Mouse (Mus musculus) liver, embryonic 11.5 days (tissue): ENCODE data around the gene Mpg. TPM values are rescaled to one million over a fixed set of nuclear protein-coding genes. Genes with fewer than 3 reads are reported as not detected.

ENCODE experiments used
- ATAC-seq: fragments of 200-750 bp; cut with Nextera tagmentation; replicated peaks from 2 replicates; pipeline ENCODE4 v1.8.0; 2017; ENCODE audit warnings: moderate number of reproducible peaks, mild to moderate bottlenecking, moderate TSS enrichment, moderate library complexity; ENCODE audit not compliant: low FRiP score
- DNase-seq: peaks from one replicate; pipeline ENCODE4 v3.0.0-alpha.2; 2017; ENCODE audit warnings: low spot score
- H3K27ac ChIP-seq: fragments of 300-500 bp; sonication (generic); 2 replicates; pipeline ENCODE4 v1.5.1; 2014; ENCODE audit warnings: mild to moderate bottlenecking, low read depth, low read length, control low read depth
- H3K27me3 ChIP-seq: fragments of 300-500 bp; sonication (generic); replicated peaks from 2 replicates; pipeline ENCODE4 v1.6.1; 2014; ENCODE audit warnings: low read length, mixed read lengths; ENCODE audit not compliant: control insufficient read depth, insufficient read depth
- H3K36me3 ChIP-seq: fragments of 300-500 bp; sonication (generic); 2 replicates; pipeline ENCODE4 v1.6.1; 2014; ENCODE audit warnings: mild to moderate bottlenecking, low read length, moderate library complexity, mixed read lengths; ENCODE audit not compliant: control insufficient read depth, insufficient read depth
- H3K4me1 ChIP-seq: fragments of 300-500 bp; sonication (generic); replicated peaks from 2 replicates; pipeline ENCODE4 v1.6.1; 2014; ENCODE audit warnings: low read length, mixed read lengths; ENCODE audit not compliant: control insufficient read depth, insufficient read depth
- H3K4me2 ChIP-seq: fragments of 300-500 bp; sonication (generic); 2 replicates; pipeline ENCODE4 v1.6.1; 2014; ENCODE audit warnings: mild to moderate bottlenecking, control low read depth, moderate library complexity
- H3K4me3 ChIP-seq: fragments of 300-500 bp; sonication (generic); 2 replicates; pipeline ENCODE4 v1.5.1; 2014; ENCODE audit warnings: low read depth, low read length, control low read depth
- H3K9ac ChIP-seq: fragments of 300-500 bp; sonication (generic); 2 replicates; pipeline ENCODE4 v1.6.1; 2014; ENCODE audit warnings: low read depth, low read length, control low read depth
- H3K9me3 ChIP-seq: fragments of 300-500 bp; sonication (generic); 2 replicates; pipeline ENCODE4 v1.6.1; 2016; ENCODE audit warnings: low read length, inconsistent platforms, mixed read lengths; ENCODE audit not compliant: control insufficient read depth
- WGBS: fragments of 180-500 bp; shearing (Covaris S2); extraction: QIAGEN DNeasy Blood & Tissue Kit; methylation state at CpG from one replicate; pipeline ENCODE4 v1.1.7; 2014; 5-methylcytosine and 5-hydroxymethylcytosine counted together
- polyA plus RNA-seq: library from polyadenylated mRNA; unstranded; fragments of >200 nt; fragmentation: Nextera tagmentation; extraction: Ambion mirVana; gene quantifications from 2 replicates; pipeline ENCODE4 v1.2.1, GENCODE M21; 2014

Gene Mpg
- polyA plus RNA-seq, 1 experiment from 2014 or later = 30.8 TPM

DNA sequence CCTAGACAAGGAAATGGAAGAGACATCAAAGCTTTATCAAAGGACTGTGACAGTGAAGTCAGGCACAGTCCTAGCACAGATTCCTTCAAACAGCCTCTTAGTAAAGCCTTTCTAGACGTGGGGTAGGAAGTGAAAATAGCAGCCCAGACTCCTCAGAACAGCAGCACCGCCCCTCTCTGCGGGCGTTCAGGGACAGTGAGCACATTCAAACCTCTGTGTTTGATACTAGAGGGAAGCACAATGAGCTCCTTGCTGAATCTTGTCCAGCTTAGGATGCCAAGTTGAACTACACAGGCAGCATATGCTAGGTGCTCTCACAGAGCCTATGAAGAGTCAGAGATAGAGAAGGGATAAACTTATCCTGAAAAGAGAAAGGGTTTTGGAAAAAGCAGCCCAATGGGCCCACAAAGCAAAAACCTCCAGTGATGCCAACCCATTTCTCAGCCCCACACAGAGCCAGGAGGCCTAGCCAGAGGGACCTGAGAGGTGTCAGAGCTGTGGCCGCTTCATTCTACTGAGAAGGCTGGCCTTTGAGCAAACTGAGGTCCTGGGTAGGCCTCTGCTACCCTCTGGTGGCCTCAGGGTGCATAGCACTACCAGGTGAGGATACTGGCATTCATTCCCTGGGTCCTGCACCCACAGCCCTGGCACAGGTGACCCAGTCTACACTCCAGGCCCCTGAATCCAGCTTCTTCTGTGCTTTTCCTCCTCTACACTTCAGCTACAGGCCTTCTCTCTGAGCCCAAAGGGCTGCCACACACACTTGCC lies 12.0 kb downstream of the Mpg start:
- H3K27ac ChIP-seq = no peak overlapping the region
- no peak overlapping the region for H3K4me2 ChIP-seq
- ATAC-seq (peak; percentile 42; the same call in 1 of the 2 replicates), DNase-seq (no peak)
- H3K9me3 ChIP-seq = no peaks in the 10 kb centered on the region
- no peaks in the 10 kb centered on the region for H3K27me3 ChIP-seq
- peaks cover 14% of the 10 kb centered on the region for H3K36me3 ChIP-seq
- H3K4me1 ChIP-seq = peaks cover 12% of the 10 kb centered on the region
- no peak overlapping the region for H3K4me3 ChIP-seq
- WGBS = 77% methylated on average over 5 of the region's 5 CpGs
- H3K9ac ChIP-seq = no peak overlapping the region

DNA sequence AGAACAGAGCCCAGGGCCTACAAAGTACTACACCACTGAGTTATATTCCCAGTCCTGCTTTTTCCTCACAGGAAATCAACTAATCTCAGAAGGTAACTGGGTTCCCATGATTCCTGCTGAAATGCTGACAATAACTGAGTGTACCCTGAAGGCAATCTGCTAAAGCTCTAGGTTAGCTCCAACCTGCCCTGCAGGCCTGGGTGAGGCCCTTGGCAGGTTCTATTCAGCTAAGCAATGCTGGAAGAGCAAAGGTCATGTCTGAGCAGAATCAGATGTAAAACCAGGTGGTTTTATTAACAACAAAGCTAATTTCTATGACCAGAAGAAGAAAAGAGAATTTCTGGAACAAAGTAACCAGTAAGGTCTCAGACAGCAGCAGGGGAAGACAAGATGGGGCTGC lies 15.1 kb downstream of the Mpg start:
- H3K9ac ChIP-seq = no peak overlapping the region
- no peaks in the 10 kb centered on the region for H3K27me3 ChIP-seq
- peaks cover 4% of the 10 kb centered on the region for H3K36me3 ChIP-seq
- no peak overlapping the region for H3K4me3 ChIP-seq
- ATAC-seq (no peak), DNase-seq (no peak)
- H3K4me2 ChIP-seq = no peak overlapping the region
- peak overlapping the region; percentile 97 for H3K27ac ChIP-seq
- no peaks in the 10 kb centered on the region for H3K9me3 ChIP-seq
- peaks cover 35% of the 10 kb centered on the region for H3K4me1 ChIP-seq

DNA sequence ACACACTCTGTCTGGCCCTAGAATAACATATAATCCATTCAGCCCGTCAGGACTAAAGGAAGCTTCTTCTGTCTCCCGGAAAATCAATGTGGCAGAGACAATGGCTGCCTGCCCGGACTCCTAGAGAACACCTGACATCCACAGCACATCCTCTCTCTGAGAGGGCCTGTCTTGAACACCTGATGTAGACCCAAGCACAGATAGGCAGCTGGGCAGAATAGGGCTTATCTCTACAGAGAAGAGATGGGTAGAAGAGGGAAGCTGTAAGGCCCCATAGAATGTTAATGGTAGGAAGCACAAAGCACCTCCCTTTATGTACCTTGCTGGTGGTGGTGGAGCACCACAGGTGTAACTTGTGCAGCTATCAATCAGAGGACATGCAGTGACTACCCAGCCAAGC lies 15.9 kb downstream of the Mpg start:
- Histone ChIP-seq H3K27me3 (no peaks in the 10 kb centered on the region), H3K27ac (peak overlapping the region; percentile 97), H3K4me2 (no peak overlapping the region), H3K4me3 (no peak overlapping the region), H3K4me1 (peaks cover 42% of the 10 kb centered on the region), H3K36me3 (peaks cover 3% of the 10 kb centered on the region), H3K9ac (peak overlapping the region; percentile 23; the same call in 1 of the 2 replicates), H3K9me3 (no peaks in the 10 kb centered on the region)
- peak; percentile 53 for ATAC-seq
- WGBS = 86% methylated on average over 3 of the region's 3 CpGs
- DNase-seq = no peak

DNA sequence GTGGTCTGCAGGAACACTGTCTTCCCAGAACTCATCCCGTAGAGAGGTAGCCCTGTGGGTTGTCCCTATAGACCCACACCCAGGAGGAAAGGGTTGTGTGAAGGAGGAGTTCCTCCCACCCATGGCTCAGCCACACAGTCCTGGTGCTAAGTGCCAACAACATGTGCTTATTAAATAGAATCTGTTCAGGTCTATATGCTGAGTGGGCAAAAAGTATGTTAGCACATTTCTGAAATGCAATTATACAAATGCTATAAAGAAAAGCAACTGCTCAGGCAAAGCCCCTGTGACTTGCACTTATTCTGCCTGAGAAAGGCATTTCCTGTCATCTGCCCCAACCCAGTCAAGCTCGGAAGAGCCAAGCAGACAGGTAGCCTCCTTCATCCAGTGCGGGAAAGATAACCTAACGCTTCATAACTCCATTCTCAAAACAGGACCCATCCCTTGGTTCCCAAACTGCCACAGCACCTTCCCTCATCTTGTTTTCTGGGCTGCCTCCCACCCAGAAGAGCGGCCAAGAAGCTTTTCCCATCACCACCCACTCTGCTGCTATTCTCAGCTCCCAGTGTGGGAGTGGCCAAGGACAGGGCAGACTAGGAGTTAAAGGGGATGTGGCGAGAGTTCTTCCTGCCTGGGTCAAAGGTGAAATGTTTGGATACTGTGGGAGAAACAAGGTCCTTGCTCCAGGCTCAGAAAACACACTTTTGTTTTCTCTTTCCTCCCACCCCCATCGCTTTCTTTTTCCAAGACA lies 17.1 kb downstream of the Mpg start:
- 69% methylated on average over 7 of the region's 7 CpGs for WGBS
- H3K4me1 ChIP-seq = peaks cover 42% of the 10 kb centered on the region
- H3K9me3 ChIP-seq = no peaks in the 10 kb centered on the region
- no peak overlapping the region for H3K4me2 ChIP-seq
- no peaks in the 10 kb centered on the region for H3K27me3 ChIP-seq
- DNase-seq (no peak), ATAC-seq (no peak)
- H3K4me3 ChIP-seq = no peak overlapping the region
- H3K36me3 ChIP-seq = peaks cover 3% of the 10 kb centered on the region
- H3K9ac ChIP-seq = peak overlapping the region; percentile 15; the same call in 1 of the 2 replicates
- H3K27ac ChIP-seq = peak overlapping the region; percentile 97

DNA sequence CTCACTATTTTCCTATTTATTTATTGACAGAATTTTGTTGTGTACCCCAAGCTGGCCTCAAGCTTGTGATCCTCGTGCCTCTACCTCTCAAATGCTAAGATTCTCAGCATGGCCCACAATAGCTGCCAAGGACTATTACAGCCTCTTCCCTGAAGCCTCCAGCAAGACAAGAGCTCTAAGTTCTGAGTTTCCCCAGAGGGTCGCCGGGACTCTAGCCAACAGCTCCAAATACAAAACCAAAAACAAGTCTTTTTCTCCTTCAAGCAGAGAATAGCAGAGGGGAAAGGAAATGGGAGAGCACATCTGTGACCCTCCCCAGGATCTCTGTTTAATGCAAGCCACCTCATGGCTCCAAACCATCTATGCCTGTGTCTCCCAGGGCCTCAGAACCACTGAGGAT lies 17.8 kb downstream of the Mpg start:
- Histone ChIP-seq H3K36me3 (peaks cover 3% of the 10 kb centered on the region), H3K9ac (peak overlapping the region; percentile 67), H3K9me3 (no peaks in the 10 kb centered on the region), H3K27me3 (no peaks in the 10 kb centered on the region), H3K4me2 (no peak overlapping the region), H3K4me1 (peaks cover 42% of the 10 kb centered on the region), H3K4me3 (no peak overlapping the region), H3K27ac (peak overlapping the region; percentile 97)
- no peak for ATAC-seq
- DNase-seq = no peak
- 77% methylated on average over 3 of the region's 3 CpGs for WGBS

DNA sequence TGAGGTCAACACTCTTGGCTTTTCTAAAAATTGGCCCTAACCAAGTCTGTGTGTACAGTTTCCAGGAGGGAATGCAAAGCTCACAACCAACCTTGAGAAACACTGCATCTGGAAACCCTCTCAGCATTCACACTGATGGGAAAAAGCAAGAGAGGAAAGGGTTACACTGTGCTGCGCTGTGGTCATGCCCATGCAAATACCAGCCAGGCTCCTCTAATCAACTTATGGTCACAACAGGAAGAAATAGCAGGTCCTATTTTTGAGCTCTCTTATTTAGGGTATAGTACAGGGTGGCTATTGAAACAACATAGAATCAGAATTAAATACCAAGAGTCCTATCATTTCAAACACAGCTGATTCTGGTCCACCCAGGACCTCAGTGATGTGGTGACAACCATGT lies 18.3 kb downstream of the Mpg start:
- H3K4me2 ChIP-seq = peak overlapping the region; percentile 55
- peak overlapping the region; percentile 97 for H3K27ac ChIP-seq
- ATAC-seq (no peak), DNase-seq (no peak)
- peaks cover 42% of the 10 kb centered on the region for H3K4me1 ChIP-seq
- H3K4me3 ChIP-seq = no peak overlapping the region
- H3K36me3 ChIP-seq = peaks cover 7% of the 10 kb centered on the region
- WGBS = 83% methylated on average over 1 of the region's 1 CpGs
- no peaks in the 10 kb centered on the region for H3K9me3 ChIP-seq
- no peaks in the 10 kb centered on the region for H3K27me3 ChIP-seq
- H3K9ac ChIP-seq = peak overlapping the region; percentile 67

DNA sequence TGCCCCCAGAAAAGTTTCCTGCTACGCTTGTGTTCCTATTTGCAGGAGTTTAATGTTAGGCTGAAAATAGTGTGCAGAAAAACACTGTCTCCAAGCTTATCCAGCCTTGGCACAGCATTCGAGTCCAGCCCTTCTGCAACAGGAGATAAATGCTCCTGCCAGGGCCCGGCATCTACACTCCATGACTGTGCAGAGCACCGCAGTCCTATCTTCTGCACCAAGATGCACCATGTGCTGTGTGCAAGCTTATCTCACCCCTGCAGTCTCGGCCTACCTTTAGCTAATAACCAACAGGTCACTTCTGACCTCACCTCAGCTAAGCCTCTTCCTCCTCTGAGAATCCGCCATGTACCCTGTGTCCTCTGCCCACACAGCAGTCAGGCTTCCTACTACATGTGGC lies 19.3 kb downstream of the Mpg start:
- Histone ChIP-seq H3K9me3 (no peaks in the 10 kb centered on the region), H3K27ac (peak overlapping the region; percentile 97), H3K36me3 (peaks cover 9% of the 10 kb centered on the region), H3K4me1 (peaks cover 51% of the 10 kb centered on the region), H3K9ac (peak overlapping the region; percentile 67), H3K4me3 (0 out of 2 replicates have a peak overlapping the region, but pooled peaks have one; percentile 1), H3K4me2 (peak overlapping the region; percentile 55), H3K27me3 (no peaks in the 10 kb centered on the region)
- ATAC-seq = peak; percentile 97
- DNase-seq = no peak
- 49% methylated on average over 6 of the region's 6 CpGs for WGBS

DNA sequence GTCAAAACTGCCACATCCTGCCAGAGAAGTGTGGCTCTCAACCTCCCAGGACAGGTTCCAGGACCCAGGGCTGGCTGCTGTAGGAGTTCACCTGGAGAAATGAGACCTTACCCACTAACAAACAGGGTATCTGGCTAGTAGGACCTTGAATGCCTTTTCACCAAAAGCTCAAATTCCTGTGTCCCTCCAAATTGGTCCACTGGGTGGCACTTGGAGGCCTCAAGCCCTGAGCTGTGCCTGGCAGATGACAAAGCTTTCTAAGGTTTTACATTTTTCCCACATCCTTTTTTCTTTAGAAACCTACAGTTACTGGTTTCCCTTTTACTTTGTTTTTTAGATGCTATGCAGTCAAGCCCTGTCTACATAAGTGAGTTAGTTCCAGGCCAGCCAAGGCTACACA lies 20.8 kb downstream of the Mpg start:
- ATAC-seq (no peak), DNase-seq (no peak)
- Histone ChIP-seq H3K4me2 (no peak overlapping the region), H3K9me3 (no peaks in the 10 kb centered on the region), H3K27me3 (no peaks in the 10 kb centered on the region), H3K27ac (peak overlapping the region; percentile 78), H3K36me3 (peaks cover 9% of the 10 kb centered on the region), H3K9ac (0 out of 2 replicates have a peak overlapping the region, but pooled peaks have one; percentile 31), H3K4me3 (no peak overlapping the region), H3K4me1 (peaks cover 58% of the 10 kb centered on the region)
